Mouse (Mus musculus): ENCODE measurements around the gene Nfkb1. TPM values are rescaled to one million over a fixed set of nuclear protein-coding genes. Genes with fewer than 3 reads are reported as not detected.

Gene Nfkb1
- total and polyA plus RNA-seq, 2 experiments from 2014 or later: 4.2 to 26.2 TPM

DNA sequence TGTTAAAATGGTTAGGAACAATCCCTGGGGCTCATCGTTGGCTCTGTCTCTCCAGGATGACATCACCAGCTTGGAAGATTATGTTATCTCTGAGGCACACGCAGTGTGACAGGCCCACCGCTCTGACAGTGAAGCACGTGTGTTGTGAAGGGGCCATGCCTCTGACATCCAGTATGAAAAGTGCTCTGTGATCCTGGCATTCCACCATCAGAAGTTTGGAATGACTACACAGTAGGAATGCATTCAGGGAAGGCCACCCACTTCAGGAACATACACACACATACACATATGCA lies 49.8 kb downstream of the Nfkb1 start:
- no peak for ATAC-seq (ENCODE audit: low FRiP score)
- Histone ChIP-seq H3K27ac (ENCODE audit: low read depth, low read length) (no peak overlapping the region), H3K27me3 (ENCODE audit: insufficient read depth, low read length) (no peaks in the 10 kb centered on the region), H3K9ac (replicated peaks; ENCODE audit: low read length, poor library complexity, severe bottlenecking) (no peak overlapping the region), H3K4me2 (ENCODE audit: low read depth, low read length, poor library complexity, severe bottlenecking) (no peak overlapping the region), H3K9me3 (ENCODE audit: low read length) (no peaks in the 10 kb centered on the region), H3K4me1 (ENCODE audit: insufficient read depth, low read length) (no peaks in the 10 kb centered on the region), H3K36me3 (ENCODE audit: insufficient read depth, low read length) (peaks cover 6% of the 10 kb centered on the region; the same call in 1 of the 2 replicates), H3K4me3 (ENCODE audit: low read depth, low read length) (no peak overlapping the region)
- no peak for TF ChIP-seq CTCF (IDR thresholded peaks at IDR 0.05)
- whole genome bisulfite sequencing: 75% methylated on average over 4 of the region's 4 CpGs
- no peak for DNase-seq (ENCODE audit: low spot score)

- 89% methylated on average over 16 of the region's 16 CpGs for WGBS
- H3K4me1 ChIP-seq (ENCODE audit: insufficient read depth, low read length): no peaks in the 10 kb centered on the region
- no peaks in the 10 kb centered on the region for H3K27me3 ChIP-seq (ENCODE audit: insufficient read depth, low read length)
- no peak for TF ChIP-seq CTCF (IDR thresholded peaks at IDR 0.05)
- no peak overlapping the region for H3K4me3 ChIP-seq (ENCODE audit: low read depth, low read length)
- no peak for ATAC-seq (ENCODE audit: low FRiP score)
- H3K4me2 ChIP-seq (ENCODE audit: low read depth, low read length, poor library complexity, severe bottlenecking): no peak overlapping the region
- no peaks in the 10 kb centered on the region for H3K9me3 ChIP-seq (ENCODE audit: low read length)
- H3K27ac ChIP-seq (ENCODE audit: low read depth, low read length): no peak overlapping the region
- no peak for DNase-seq (ENCODE audit: low spot score)
- no peak overlapping the region for H3K9ac ChIP-seq (replicated peaks; ENCODE audit: low read length, poor library complexity, severe bottlenecking)
- peaks cover 6% of the 10 kb centered on the region; the same call in 1 of the 2 replicates for H3K36me3 ChIP-seq (ENCODE audit: insufficient read depth, low read length)
Observed at GRCm38 (mm10) chr3:135640856-135641622, 50.3 kb downstream of the Nfkb1 start.

DNA sequence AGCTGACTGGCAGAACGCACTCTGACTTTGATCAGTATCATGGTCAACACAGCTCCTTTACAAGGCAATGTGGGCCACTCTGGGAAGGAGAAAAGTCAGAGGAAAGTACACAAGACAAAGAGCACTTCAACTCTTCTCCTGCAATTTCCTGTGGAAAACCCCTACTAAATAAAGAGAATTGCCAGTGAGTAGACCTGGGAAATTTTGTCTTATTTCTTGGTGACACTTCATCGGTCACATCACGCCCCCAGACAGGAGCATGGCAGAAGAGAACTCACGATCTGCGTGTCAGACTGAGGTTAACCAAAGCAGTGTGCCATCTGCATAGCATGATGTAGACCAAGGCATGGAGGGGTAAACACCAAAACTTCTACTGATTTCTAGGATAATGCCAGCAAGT lies 51.1 kb downstream of the Nfkb1 start:
- ATAC-seq (ENCODE audit: low FRiP score): no peak
- no peak overlapping the region for H3K9ac ChIP-seq (replicated peaks; ENCODE audit: low read length, poor library complexity, severe bottlenecking)
- no peak overlapping the region for H3K27ac ChIP-seq (ENCODE audit: low read depth, low read length)
- H3K4me2 ChIP-seq (ENCODE audit: low read depth, low read length, poor library complexity, severe bottlenecking): no peak overlapping the region
- H3K27me3 ChIP-seq (ENCODE audit: insufficient read depth, low read length): no peaks in the 10 kb centered on the region
- no peak for DNase-seq (ENCODE audit: low spot score)
- no peak for TF ChIP-seq CTCF (IDR thresholded peaks at IDR 0.05)
- 0 out of 2 replicates have a peak, but pooled peaks cover 3% of the 10 kb centered on the region for H3K36me3 ChIP-seq (ENCODE audit: insufficient read depth, low read length)
- no peaks in the 10 kb centered on the region for H3K4me1 ChIP-seq (ENCODE audit: insufficient read depth, low read length)
- 95% methylated on average over 5 of the region's 5 CpGs for WGBS
- H3K9me3 ChIP-seq (ENCODE audit: low read length): no peaks in the 10 kb centered on the region
- H3K4me3 ChIP-seq (ENCODE audit: low read depth, low read length): no peak overlapping the region

GRCm38 (mm10) chr3:135637592-135637991 lies 53.8 kb downstream of the Nfkb1 start:
- H3K9me3 ChIP-seq (ENCODE audit: low read length): no peaks in the 10 kb centered on the region
- TF ChIP-seq CTCF (IDR thresholded peaks at IDR 0.05): no peak
- 0 out of 2 replicates have a peak, but pooled peaks cover 3% of the 10 kb centered on the region for H3K36me3 ChIP-seq (ENCODE audit: insufficient read depth, low read length)
- 74% methylated on average over 5 of the region's 5 CpGs for WGBS
- DNase-seq (ENCODE audit: low spot score) (no peak), ATAC-seq (ENCODE audit: low FRiP score) (no peak)
- no peaks in the 10 kb centered on the region for H3K4me1 ChIP-seq (ENCODE audit: insufficient read depth, low read length)
- H3K4me2 ChIP-seq (ENCODE audit: low read depth, low read length, poor library complexity, severe bottlenecking): no peak overlapping the region
- no peak overlapping the region for H3K27ac ChIP-seq (ENCODE audit: low read depth, low read length)
- H3K27me3 ChIP-seq (ENCODE audit: insufficient read depth, low read length): no peaks in the 10 kb centered on the region
- no peak overlapping the region for H3K4me3 ChIP-seq (ENCODE audit: low read depth, low read length)
- H3K9ac ChIP-seq (replicated peaks; ENCODE audit: low read length, poor library complexity, severe bottlenecking): no peak overlapping the region

DNA sequence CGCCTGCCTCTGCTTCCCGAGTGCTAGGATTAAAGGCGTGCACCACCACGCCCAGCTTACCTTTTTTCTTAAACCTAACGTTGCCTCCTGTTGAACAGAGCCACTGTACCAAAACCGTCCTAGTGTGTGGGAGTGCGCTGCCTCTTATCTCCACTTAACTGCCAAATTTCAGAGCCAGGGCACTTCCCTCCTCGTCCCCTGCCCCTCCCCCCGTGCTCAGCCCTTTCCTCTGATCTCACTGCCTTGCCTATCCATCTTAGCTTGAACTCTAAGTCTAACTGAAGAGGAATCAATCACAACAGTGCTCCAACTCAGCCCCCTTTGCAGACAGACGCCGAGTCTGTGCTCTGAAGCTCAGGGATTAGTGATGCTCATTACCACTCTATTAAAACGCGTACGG lies 54.9 kb downstream of the Nfkb1 start:
- Histone ChIP-seq H3K27me3 (ENCODE audit: insufficient read depth, low read length) (no peaks in the 10 kb centered on the region), H3K9ac (replicated peaks; ENCODE audit: low read length, poor library complexity, severe bottlenecking) (no peak overlapping the region), H3K9me3 (ENCODE audit: low read length) (no peaks in the 10 kb centered on the region), H3K4me2 (ENCODE audit: low read depth, low read length, poor library complexity, severe bottlenecking) (no peak overlapping the region), H3K4me3 (ENCODE audit: low read depth, low read length) (no peak overlapping the region), H3K27ac (ENCODE audit: low read depth, low read length) (no peak overlapping the region), H3K4me1 (ENCODE audit: insufficient read depth, low read length) (no peaks in the 10 kb centered on the region), H3K36me3 (ENCODE audit: insufficient read depth, low read length) (no peaks in the 10 kb centered on the region)
- DNase-seq (ENCODE audit: low spot score) (no peak), ATAC-seq (ENCODE audit: low FRiP score) (no peak)
- WGBS: 31% methylated on average over 14 of the region's 14 CpGs
- no peak for TF ChIP-seq CTCF (IDR thresholded peaks at IDR 0.05)

GRCm38 (mm10) chr3:135635646-135636434 lies 55.5 kb downstream of the Nfkb1 start:
- DNase-seq (ENCODE audit: low spot score) (no peak), ATAC-seq (ENCODE audit: low FRiP score) (no peak)
- H3K27ac ChIP-seq (ENCODE audit: low read depth, low read length): no peak overlapping the region
- H3K4me2 ChIP-seq (ENCODE audit: low read depth, low read length, poor library complexity, severe bottlenecking): no peak overlapping the region
- H3K4me1 ChIP-seq (ENCODE audit: insufficient read depth, low read length): no peaks in the 10 kb centered on the region
- no peak overlapping the region for H3K9ac ChIP-seq (replicated peaks; ENCODE audit: low read length, poor library complexity, severe bottlenecking)
- H3K9me3 ChIP-seq (ENCODE audit: low read length): no peaks in the 10 kb centered on the region
- no peak for TF ChIP-seq CTCF (IDR thresholded peaks at IDR 0.05)
- WGBS: 86% methylated on average over 14 of the region's 14 CpGs
- no peaks in the 10 kb centered on the region for H3K27me3 ChIP-seq (ENCODE audit: insufficient read depth, low read length)
- H3K36me3 ChIP-seq (ENCODE audit: insufficient read depth, low read length): no peaks in the 10 kb centered on the region
- H3K4me3 ChIP-seq (ENCODE audit: low read depth, low read length): no peak overlapping the region
